Mouse (Mus musculus): ENCODE measurements at regions not wholly inside any gene's neighbourhood (a gene's known extent, or its start where the extent isn't known, plus 50 kb on each side); places are given as distances from the start of the nearest gene placed in this dataset.

DNA sequence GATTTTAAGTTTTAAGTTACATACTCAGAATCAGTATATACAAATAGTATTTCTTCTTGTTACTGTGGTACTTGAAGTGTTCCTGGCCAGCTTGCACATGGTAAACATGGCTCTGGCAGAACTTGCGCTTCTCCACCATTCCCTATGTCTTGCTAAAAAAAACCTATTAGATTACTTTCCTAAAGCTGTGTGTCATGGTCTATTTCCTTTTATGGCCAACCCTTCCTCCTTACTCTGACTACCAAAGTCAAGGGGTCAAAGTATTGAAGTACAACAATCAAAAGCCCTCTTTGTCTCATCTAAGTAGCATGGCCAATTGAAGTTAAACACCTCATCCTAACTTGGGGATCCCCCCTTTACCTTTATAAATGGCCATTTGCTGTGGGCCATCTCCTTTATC is 223.6 kb upstream of the 2610001J05Rik start:
- TF ChIP-seq POLR2A (IDR thresholded peaks at IDR 0.05; ENCODE audit: low read depth, low read length): no peak
- no peak for TF ChIP-seq CTCF (IDR thresholded peaks at IDR 0.05; ENCODE audit: borderline replicate concordance, insufficient read depth, low read length)
